Mouse (Mus musculus) ES-Bruce4 (cell line): Measurements from ENCODE around the gene Gm21746. TPM values are rescaled to one million over a fixed set of nuclear protein-coding genes. Genes with fewer than 3 reads are reported as not detected.
"Not testable (repeated sequence)": the region's sequence is repeated elsewhere in the genome, so short reads cannot be mapped to it uniquely, and the experiment has no call there.

Experiments used
- H3K27ac ChIP-seq: 2 replicates; pipeline ENCODE4 v1.5.1; 2012; ENCODE audit warnings: low read length, inconsistent platforms; ENCODE audit not compliant: insufficient read depth
- H3K27me3 ChIP-seq: 2 replicates; pipeline ENCODE4 v1.6.1; 2012; ENCODE audit warnings: mild to moderate bottlenecking, low read length, inconsistent platforms; ENCODE audit not compliant: control insufficient read depth, poor library complexity, insufficient read depth, severe bottlenecking
- H3K36me3 ChIP-seq: 2 replicates; pipeline ENCODE4 v1.6.1; 2012; ENCODE audit warnings: inconsistent platforms, mild to moderate bottlenecking, low read length, moderate library complexity; ENCODE audit not compliant: control insufficient read depth, poor library complexity, insufficient read depth, severe bottlenecking
- H3K4me1 ChIP-seq: one replicate; pipeline ENCODE4 v1.8.1; 2011; ENCODE audit warnings: low read length; ENCODE audit not compliant: control insufficient read depth, insufficient read depth
- H3K4me3 ChIP-seq: 2 replicates; pipeline ENCODE4 v1.5.1; 2011; ENCODE audit warnings: low read depth, mild to moderate bottlenecking, low read length
- H3K9ac ChIP-seq: 2 replicates; pipeline ENCODE4 v1.6.1; 2012; ENCODE audit warnings: low read depth, mild to moderate bottlenecking, inconsistent platforms; ENCODE audit not compliant: poor library complexity, severe bottlenecking
- H3K9me3 ChIP-seq: replicated peaks from 2 replicates; pipeline ENCODE4 v1.6.1; 2012; ENCODE audit warnings: mild to moderate bottlenecking, low read length, inconsistent platforms; ENCODE audit not compliant: control insufficient read depth, poor library complexity, insufficient read depth, severe bottlenecking
- polyA plus RNA-seq: library from polyadenylated mRNA; stranded (reverse); fragments of >200 nt; gene quantifications from 2 replicates; pipeline ENCODE4 v1.2.4, GENCODE M21; 2011; ENCODE audit warnings: low read depth; ENCODE audit not compliant: missing spikeins, insufficient read depth, insufficient read length

Gene Gm21746
- polyA plus RNA-seq, result not detected in 2 replicates

DNA sequence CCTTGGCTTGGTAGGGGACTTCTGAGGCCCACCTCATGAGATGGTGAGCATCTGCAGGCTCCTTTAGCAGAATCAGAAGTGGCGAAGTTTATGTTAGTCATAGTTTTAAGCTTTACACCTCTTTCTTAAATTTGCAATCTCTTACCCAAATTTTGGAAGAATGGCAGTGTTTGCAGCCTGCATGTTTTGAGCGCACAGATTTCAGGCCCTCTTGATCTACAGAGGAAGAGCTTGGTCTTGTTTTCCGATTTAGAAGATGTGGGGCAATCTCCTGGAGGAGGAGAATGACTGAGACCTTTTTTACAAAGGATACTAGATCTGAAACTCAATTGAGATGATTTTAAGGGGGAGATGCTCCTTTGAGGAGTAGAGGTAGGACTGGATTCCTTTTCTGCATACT, at the start of gene Gm21746:
Gene Gm21746 (minus strand): TSS at position 101 of the 400 bp plus-strand sequence.
- H3K4me1 ChIP-seq, H3K27ac ChIP-seq, H3K9me3 ChIP-seq, H3K36me3 ChIP-seq, H3K4me3 ChIP-seq, H3K27me3 ChIP-seq, H3K9ac ChIP-seq: not testable (repeated sequence)

- H3K9ac ChIP-seq, H3K4me3 ChIP-seq, H3K4me1 ChIP-seq: not testable (repeated sequence)
These were observed 29.0 kb upstream of the Gm21746 start, which contains the start of gene Gm20873 for GRCm38 (mm10) chrY:6266798-6267197. Gene Gm20873 (plus strand): TSS chrY:6267098.

More at GRCm38 (mm10) chrY:6266798-6267197, 29.0 kb upstream of the Gm21746 start, which contains the start of gene Gm20873:
- not testable (repeated sequence) for H3K27ac ChIP-seq, H3K36me3 ChIP-seq, H3K9me3 ChIP-seq, H3K27me3 ChIP-seq

Other genes starting within 250 kb of the Gm21746 start
- not detected in 2 replicates for gene Gm20873, start 29.1 kb upstream of the Gm21746 start, polyA plus RNA-seq